Mouse (Mus musculus): ENCODE measurements at regions not wholly inside any gene's neighbourhood (a gene's known extent, or its start where the extent isn't known, plus 50 kb on each side); places are given as distances from the start of the nearest gene placed in this dataset.

GRCm38 (mm10) chr13:83727051-83727765 lies 223.4 kb downstream of the Mef2c start:
- H3K27me3 ChIP-seq (ENCODE audit: control insufficient read depth, insufficient read depth, low read length, poor library complexity, severe bottlenecking), result peaks cover 13% of the 10 kb centered on the region
- H3K36me3 ChIP-seq (ENCODE audit: control insufficient read depth, insufficient read depth, low read length, poor library complexity, severe bottlenecking), result no peaks in the 10 kb centered on the region
- DNase-seq (ENCODE audit: low read depth, low spot score), result no peak

- H3K27me3 ChIP-seq (ENCODE audit: control insufficient read depth, insufficient read depth, low read length, poor library complexity, severe bottlenecking), result peaks cover 12% of the 10 kb centered on the region
- no peak for DNase-seq (ENCODE audit: low read depth, low spot score)
- no peaks in the 10 kb centered on the region for H3K36me3 ChIP-seq (ENCODE audit: control insufficient read depth, insufficient read depth, low read length, poor library complexity, severe bottlenecking)
Observed at GRCm38 (mm10) chr13:83727766-83728395, 224.0 kb downstream of the Mef2c start.

DNA sequence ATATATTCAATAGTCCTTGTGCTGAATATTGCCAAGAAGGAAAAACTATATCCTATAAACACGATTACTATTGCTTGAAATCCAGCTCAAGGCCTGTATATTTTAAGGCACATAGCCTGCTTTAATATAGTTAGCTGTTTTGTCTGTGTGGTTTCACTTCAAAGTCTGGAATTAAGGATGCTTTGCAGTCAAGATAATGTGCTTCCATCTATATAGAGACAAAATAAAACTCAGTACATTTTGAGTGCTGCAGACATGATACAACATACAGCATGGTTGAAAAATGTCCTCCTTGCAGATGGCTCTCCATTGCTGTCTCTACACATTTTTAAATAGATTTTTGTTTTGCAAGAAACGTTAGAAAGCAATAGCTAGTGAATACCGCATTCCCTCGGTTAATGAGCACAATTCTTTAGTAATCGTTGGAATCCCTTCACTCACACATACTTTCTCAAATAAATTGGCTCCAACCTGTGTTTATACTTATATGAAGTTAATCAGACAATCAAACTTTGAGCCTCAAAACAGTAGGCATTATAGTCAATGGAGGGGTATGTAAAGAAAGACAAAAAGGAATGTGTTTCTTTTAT lies 224.7 kb downstream of the Mef2c start:
- Histone ChIP-seq H3K27me3 (ENCODE audit: control insufficient read depth, insufficient read depth, low read length, poor library complexity, severe bottlenecking) (peaks cover 11% of the 10 kb centered on the region), H3K36me3 (ENCODE audit: control insufficient read depth, insufficient read depth, low read length, poor library complexity, severe bottlenecking) (no peaks in the 10 kb centered on the region)
- DNase-seq (ENCODE audit: low read depth, low spot score), result no peak

- H3K27me3 ChIP-seq (ENCODE audit: control insufficient read depth, insufficient read depth, low read length, poor library complexity, severe bottlenecking), result peaks cover 12% of the 10 kb centered on the region
- peak; percentile 58 for DNase-seq (ENCODE audit: low read depth, low spot score)
- no peaks in the 10 kb centered on the region for H3K36me3 ChIP-seq (ENCODE audit: control insufficient read depth, insufficient read depth, low read length, poor library complexity, severe bottlenecking)
Observed at GRCm38 (mm10) chr13:83729331-83730009, 225.6 kb downstream of the Mef2c start.

DNA sequence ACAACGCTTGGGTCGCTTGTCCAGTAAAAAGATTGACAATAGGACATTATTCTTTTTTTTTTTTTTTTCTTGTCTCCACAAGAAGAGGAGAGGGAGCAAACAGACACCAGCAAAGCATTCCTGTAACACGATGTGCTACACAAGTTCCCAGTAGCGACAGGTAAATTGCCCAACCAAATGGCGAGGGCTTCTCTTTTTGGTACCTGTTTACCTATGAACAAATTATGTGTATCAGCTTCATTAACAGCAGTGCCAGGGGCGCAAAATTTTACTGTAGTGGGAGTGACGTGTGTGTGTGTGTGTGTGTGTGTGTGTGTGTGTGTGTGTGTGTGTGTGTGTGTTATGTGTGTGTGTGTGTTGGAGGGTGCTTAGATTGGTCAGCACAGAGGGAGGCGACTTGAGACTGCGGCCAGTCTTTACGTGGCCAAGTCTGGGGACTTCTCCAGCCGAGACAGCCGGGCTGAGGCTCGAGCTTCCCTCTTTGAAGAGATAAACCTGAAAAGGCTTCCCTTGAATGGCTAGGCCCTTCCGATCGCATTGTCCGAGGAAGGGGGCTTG lies 226.4 kb downstream of the Mef2c start:
- H3K36me3 ChIP-seq (ENCODE audit: control insufficient read depth, insufficient read depth, low read length, poor library complexity, severe bottlenecking), result no peaks in the 10 kb centered on the region
- H3K27me3 ChIP-seq (ENCODE audit: control insufficient read depth, insufficient read depth, low read length, poor library complexity, severe bottlenecking), result peaks cover 12% of the 10 kb centered on the region
- no peak for DNase-seq (ENCODE audit: low read depth, low spot score)

DNA sequence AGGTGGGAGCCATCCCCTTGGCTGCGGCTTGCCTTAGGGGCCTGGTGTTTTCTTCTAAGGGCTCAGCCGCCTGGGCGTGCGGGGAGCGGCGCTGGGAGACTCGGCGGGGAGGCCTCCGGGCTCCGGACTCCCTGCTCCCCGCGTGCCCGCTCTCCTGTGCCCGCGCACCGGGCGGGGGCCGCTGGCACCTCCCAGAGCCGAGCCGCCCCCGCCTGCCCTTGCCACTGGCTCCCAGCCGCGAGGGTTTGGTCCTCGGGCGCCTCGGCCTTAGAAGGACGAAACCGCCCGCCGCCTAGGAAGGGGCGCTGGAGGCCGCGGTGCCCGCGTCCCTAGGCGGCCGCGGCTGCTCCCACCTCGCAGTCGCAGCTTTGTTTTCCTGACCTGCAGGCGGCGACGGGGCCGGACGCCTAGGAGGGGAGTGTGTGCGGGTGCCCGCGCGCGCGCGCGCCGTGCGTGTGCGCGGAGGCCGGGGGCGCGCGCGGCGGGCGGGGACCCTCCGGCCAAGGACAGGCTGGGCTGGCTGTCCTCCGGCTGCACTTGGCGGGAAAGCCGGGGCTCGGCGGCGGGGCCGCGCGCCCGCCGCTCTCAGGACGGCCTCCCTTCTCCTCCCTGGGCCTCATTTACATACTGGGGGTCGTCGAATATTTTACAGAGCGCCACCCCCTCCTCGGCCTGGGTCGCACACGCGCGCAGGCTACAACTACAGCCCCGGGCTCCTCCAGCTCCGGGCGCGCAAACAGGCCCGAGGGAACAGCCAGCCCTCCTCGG lies 227.1 kb downstream of the Mef2c start:
- H3K27me3 ChIP-seq (ENCODE audit: control insufficient read depth, insufficient read depth, low read length, poor library complexity, severe bottlenecking), result peaks cover 12% of the 10 kb centered on the region
- DNase-seq (ENCODE audit: low read depth, low spot score), result no peak
- H3K36me3 ChIP-seq (ENCODE audit: control insufficient read depth, insufficient read depth, low read length, poor library complexity, severe bottlenecking), result no peaks in the 10 kb centered on the region

GRCm38 (mm10) chr13:83731481-83732006 lies 227.7 kb downstream of the Mef2c start:
- DNase-seq (ENCODE audit: low read depth, low spot score), result no peak
- peaks cover 11% of the 10 kb centered on the region for H3K27me3 ChIP-seq (ENCODE audit: control insufficient read depth, insufficient read depth, low read length, poor library complexity, severe bottlenecking)
- H3K36me3 ChIP-seq (ENCODE audit: control insufficient read depth, insufficient read depth, low read length, poor library complexity, severe bottlenecking), result no peaks in the 10 kb centered on the region

DNA sequence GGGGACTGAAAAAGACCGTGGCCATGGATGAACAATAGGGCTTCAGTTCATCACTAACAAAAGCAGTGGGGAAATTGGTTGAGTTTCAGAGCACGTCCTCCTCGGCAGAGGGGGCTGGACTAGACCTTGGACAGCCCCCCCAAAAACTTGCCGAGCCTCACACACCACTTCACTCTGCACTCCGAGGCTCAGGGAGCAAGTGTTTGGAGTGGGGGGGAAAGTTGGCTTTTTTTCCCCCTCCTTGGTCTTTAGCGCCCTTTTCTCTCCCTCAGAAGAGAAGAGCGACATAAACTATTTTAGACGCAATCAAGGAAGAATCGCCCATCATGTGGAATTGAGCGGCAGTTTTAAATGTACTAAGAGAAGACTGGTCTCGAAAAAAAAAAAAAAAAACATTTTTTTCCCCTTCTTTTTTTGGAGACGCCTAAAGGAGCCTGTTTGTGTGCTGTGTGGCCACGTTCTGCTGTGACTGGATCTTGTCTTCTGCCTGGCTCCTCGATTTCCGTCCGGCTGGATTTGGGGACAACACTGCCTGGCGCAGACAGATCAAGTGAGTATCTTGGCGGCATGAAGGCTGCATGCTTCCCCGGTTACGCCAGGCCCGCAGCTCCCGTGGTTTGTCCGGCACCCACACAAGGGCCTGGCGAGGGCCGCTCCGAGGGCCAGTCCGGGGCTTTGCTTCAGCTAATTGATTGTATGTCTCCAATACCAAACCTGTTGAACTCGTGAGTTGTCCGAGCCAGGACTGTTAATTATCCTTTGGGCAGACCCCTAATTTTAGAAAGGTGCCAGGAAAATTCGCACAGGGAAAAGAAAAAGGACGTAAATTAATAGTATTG lies 228.7 kb downstream of the Mef2c start:
- no peaks in the 10 kb centered on the region for H3K36me3 ChIP-seq (ENCODE audit: control insufficient read depth, insufficient read depth, low read length, poor library complexity, severe bottlenecking)
- peaks cover 8% of the 10 kb centered on the region for H3K27me3 ChIP-seq (ENCODE audit: control insufficient read depth, insufficient read depth, low read length, poor library complexity, severe bottlenecking)
- no peak for DNase-seq (ENCODE audit: low read depth, low spot score)

- DNase-seq (ENCODE audit: low read depth, low spot score), result no peak
- Histone ChIP-seq H3K36me3 (ENCODE audit: control insufficient read depth, insufficient read depth, low read length, poor library complexity, severe bottlenecking) (no peaks in the 10 kb centered on the region), H3K27me3 (ENCODE audit: control insufficient read depth, insufficient read depth, low read length, poor library complexity, severe bottlenecking) (peaks cover 8% of the 10 kb centered on the region)
Observed at GRCm38 (mm10) chr13:83733231-83733990, 229.6 kb downstream of the Mef2c start.

DNA sequence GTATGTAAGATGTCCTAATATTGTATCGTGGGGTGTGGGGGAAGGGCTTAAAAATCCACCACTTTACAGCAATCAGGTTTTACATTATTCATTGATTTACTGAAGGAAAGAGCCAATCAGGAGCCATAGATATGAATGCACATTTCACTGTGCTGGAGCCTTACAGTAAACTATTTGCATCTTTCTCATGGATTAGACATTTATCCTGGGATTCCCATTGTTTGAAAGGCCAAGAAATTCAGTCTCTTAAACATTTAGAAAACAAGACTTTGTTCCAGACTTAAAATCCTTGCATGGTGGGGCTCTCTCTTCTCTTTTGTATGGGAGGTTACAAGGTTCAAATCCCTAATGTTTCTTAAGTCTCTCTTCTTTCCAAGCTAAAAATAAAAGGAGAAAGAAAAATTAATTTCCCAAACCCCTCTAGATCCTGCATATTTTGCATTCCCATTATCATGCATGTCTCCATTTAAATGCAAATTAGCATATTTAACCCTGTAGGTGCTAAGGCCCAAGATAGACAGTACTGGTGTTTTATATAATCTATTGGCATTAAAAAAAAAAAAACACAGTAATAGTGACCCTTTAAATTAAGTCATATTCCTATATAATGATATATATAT lies 230.3 kb downstream of the Mef2c start:
- peaks cover 8% of the 10 kb centered on the region for H3K27me3 ChIP-seq (ENCODE audit: control insufficient read depth, insufficient read depth, low read length, poor library complexity, severe bottlenecking)
- no peaks in the 10 kb centered on the region for H3K36me3 ChIP-seq (ENCODE audit: control insufficient read depth, insufficient read depth, low read length, poor library complexity, severe bottlenecking)
- no peak for DNase-seq (ENCODE audit: low read depth, low spot score)

DNA sequence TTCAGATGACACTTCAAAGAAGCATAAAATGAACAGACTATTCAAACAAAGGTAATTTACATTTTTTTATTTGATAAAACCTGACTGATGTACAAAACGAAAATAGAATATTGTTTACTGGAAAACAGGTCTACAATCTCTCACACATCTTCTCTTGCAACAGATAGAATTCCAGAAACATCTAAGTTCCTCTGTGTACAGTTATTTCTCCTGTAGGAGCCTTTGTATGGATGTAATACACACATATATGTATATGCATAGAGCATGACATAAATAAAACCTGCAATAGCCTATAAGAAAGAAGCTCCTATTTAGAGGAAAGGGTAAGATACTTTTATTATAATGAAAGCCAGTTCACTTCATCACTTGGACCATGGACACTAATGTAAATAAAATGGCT lies 230.8 kb downstream of the Mef2c start:
- Histone ChIP-seq H3K27me3 (ENCODE audit: control insufficient read depth, insufficient read depth, low read length, poor library complexity, severe bottlenecking) (peaks cover 6% of the 10 kb centered on the region), H3K36me3 (ENCODE audit: control insufficient read depth, insufficient read depth, low read length, poor library complexity, severe bottlenecking) (no peaks in the 10 kb centered on the region)
- DNase-seq (ENCODE audit: low read depth, low spot score), result no peak

GRCm38 (mm10) chr13:83735101-83735500 lies 231.3 kb downstream of the Mef2c start:
- Histone ChIP-seq H3K36me3 (ENCODE audit: control insufficient read depth, insufficient read depth, low read length, poor library complexity, severe bottlenecking) (no peaks in the 10 kb centered on the region), H3K27me3 (ENCODE audit: control insufficient read depth, insufficient read depth, low read length, poor library complexity, severe bottlenecking) (peaks cover 7% of the 10 kb centered on the region)
- no peak for DNase-seq (ENCODE audit: low read depth, low spot score)

Data from splenic B cell, adult 2 months (primary cell).